Mouse (Mus musculus) stomach, embryonic 14.5 days (tissue): ENCODE data around the gene Olfm2. TPM values are rescaled to one million over a fixed set of nuclear protein-coding genes. Genes with fewer than 3 reads are reported as not detected.

Source experiments
- ATAC-seq: fragments of 200-750 bp; cut with Nextera tagmentation; 2 replicates; pipeline ENCODE4 v1.8.0; 2017; ENCODE audit warnings: low read depth, moderate TSS enrichment; ENCODE audit not compliant: insufficient number of reproducible peaks, insufficient read depth, low FRiP score
- H3K27ac ChIP-seq: fragments of 300-500 bp; sonication (generic); 2 replicates; pipeline ENCODE4 v1.5.1; 2014; ENCODE audit warnings: mild to moderate bottlenecking, low read length, moderate library complexity, mixed read lengths
- H3K27me3 ChIP-seq: fragments of 300-500 bp; sonication (generic); 2 replicates; pipeline ENCODE4 v1.6.1; 2014; ENCODE audit warnings: low read length, control low read depth, mixed read lengths; ENCODE audit not compliant: control insufficient read depth, insufficient read depth
- H3K36me3 ChIP-seq: fragments of 300-500 bp; sonication (generic); 2 replicates; pipeline ENCODE4 v1.6.1; 2014; ENCODE audit warnings: mild to moderate bottlenecking, control low read depth, low read length, moderate library complexity, mixed read lengths; ENCODE audit not compliant: control insufficient read depth, insufficient read depth
- H3K4me1 ChIP-seq: fragments of 300-500 bp; sonication (generic); 2 replicates; pipeline ENCODE4 v1.6.1; 2014; ENCODE audit warnings: low read length, control low read depth, mixed read lengths; ENCODE audit not compliant: control insufficient read depth, insufficient read depth
- H3K4me2 ChIP-seq: fragments of 300-500 bp; sonication (generic); replicated peaks from 2 replicates; pipeline ENCODE4 v1.6.1; 2014; ENCODE audit warnings: low read depth, low read length, control low read depth
- H3K4me3 ChIP-seq: fragments of 300-500 bp; sonication (generic); 2 replicates; pipeline ENCODE4 v1.5.1; 2014; ENCODE audit warnings: low read depth, low read length, control low read depth
- H3K9ac ChIP-seq: fragments of 300-500 bp; sonication (generic); replicated peaks from 2 replicates; pipeline ENCODE4 v1.6.1; 2014; ENCODE audit warnings: low read depth, mild to moderate bottlenecking, control low read depth, low read length, moderate library complexity, mixed read lengths
- H3K9me3 ChIP-seq: fragments of 300-500 bp; sonication (generic); 2 replicates; pipeline ENCODE4 v1.6.1; 2016; ENCODE audit warnings: low read depth, low read length, control low read depth; ENCODE audit not compliant: control insufficient read depth
- WGBS: fragments of 180-500 bp; shearing (Covaris S2); extraction: QIAGEN DNeasy Blood & Tissue Kit; methylation state at CpG from one replicate; pipeline ENCODE4 v1.1.7; 2014; 5-methylcytosine and 5-hydroxymethylcytosine counted together
- polyA plus RNA-seq: library from polyadenylated mRNA; unstranded; fragments of >200 nt; fragmentation: Nextera tagmentation; extraction: Ambion mirVana; gene quantifications from 2 replicates; pipeline ENCODE4 v1.2.1, GENCODE M21; 2014

The Olfm2 gene
- polyA plus RNA-seq, 1 experiment from 2014 or later = 8.6 TPM

DNA sequence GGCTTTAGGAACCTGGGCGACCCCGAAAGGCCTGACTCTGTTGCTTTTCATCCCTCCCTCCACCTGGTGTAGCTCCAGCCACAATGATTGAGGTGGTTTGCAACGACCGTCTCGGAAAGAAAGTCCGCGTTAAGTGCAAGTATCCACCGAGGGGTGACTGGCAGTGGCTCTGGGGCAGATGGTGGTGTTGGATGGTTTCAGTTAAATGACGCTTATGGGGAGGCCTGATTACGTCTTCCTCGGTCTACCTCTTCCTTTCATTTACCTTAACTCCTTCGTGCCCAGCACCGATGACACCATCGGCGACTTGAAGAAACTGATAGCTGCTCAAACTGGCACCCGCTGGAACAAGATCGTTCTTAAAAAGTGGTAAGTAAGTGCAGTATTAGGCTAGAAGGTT is 101.0 kb downstream of the Olfm2 start:
- WGBS = 4% methylated on average over 17 of the region's 17 CpGs

GRCm38 (mm10) chr9:20644360-20645081 is 101.6 kb downstream of the Olfm2 start, which contains the start of gene Fbxl12:
Gene Fbxl12, minus strand, starts transcription at chr9:20644767.
- peak within 1 kb of the TSS; percentile 90 for H3K4me3 ChIP-seq
- WGBS = under 1% methylated on average over 43 of the region's 43 CpGs
- peaks cover 4% of the 10 kb centered on the region; the same call in 1 of the 2 replicates for H3K4me1 ChIP-seq
- peaks cover 15% of the 10 kb centered on the region; the same call in 1 of the 2 replicates for H3K36me3 ChIP-seq
- no peaks in the 10 kb centered on the region for H3K9me3 ChIP-seq
- ATAC-seq = no peak
- peak within 1 kb of the TSS; percentile 77 for H3K9ac ChIP-seq
- peak within 1 kb of the TSS; percentile 96; the same call in 1 of the 2 replicates for H3K27ac ChIP-seq
- H3K27me3 ChIP-seq = no peaks in the 10 kb centered on the region
- H3K4me2 ChIP-seq = peak within 1 kb of the TSS; percentile 100

More for the DNA sequence above, 101.0 kb downstream of the Olfm2 start:
- no peaks in the 10 kb centered on the region for H3K27me3 ChIP-seq
- H3K27ac ChIP-seq = peak overlapping the region; percentile 96; the same call in 1 of the 2 replicates
- peaks cover 15% of the 10 kb centered on the region; the same call in 1 of the 2 replicates for H3K36me3 ChIP-seq
- H3K9me3 ChIP-seq = no peaks in the 10 kb centered on the region
- H3K4me3 ChIP-seq = peak overlapping the region; percentile 90
- H3K9ac ChIP-seq = peak overlapping the region; percentile 77
- ATAC-seq = no peak
- peak overlapping the region; percentile 100 for H3K4me2 ChIP-seq
- peaks cover 4% of the 10 kb centered on the region; the same call in 1 of the 2 replicates for H3K4me1 ChIP-seq

- H3K36me3 ChIP-seq = peaks cover 15% of the 10 kb centered on the region; the same call in 1 of the 2 replicates
- peak overlapping the region; percentile 77; the same call in 1 of the 2 replicates for H3K9ac ChIP-seq
- H3K4me1 ChIP-seq = peaks cover 4% of the 10 kb centered on the region; the same call in 1 of the 2 replicates
- WGBS = 8% methylated on average over 13 of the region's 13 CpGs
- ATAC-seq = no peak
- H3K9me3 ChIP-seq = no peaks in the 10 kb centered on the region
- H3K27ac ChIP-seq = peak overlapping the region; percentile 96; the same call in 1 of the 2 replicates
- H3K4me3 ChIP-seq = peak overlapping the region; percentile 90
- no peaks in the 10 kb centered on the region for H3K27me3 ChIP-seq
- peak overlapping the region; percentile 100 for H3K4me2 ChIP-seq
Measured at GRCm38 (mm10) chr9:20643781-20644180, 102.4 kb downstream of the Olfm2 start.

DNA sequence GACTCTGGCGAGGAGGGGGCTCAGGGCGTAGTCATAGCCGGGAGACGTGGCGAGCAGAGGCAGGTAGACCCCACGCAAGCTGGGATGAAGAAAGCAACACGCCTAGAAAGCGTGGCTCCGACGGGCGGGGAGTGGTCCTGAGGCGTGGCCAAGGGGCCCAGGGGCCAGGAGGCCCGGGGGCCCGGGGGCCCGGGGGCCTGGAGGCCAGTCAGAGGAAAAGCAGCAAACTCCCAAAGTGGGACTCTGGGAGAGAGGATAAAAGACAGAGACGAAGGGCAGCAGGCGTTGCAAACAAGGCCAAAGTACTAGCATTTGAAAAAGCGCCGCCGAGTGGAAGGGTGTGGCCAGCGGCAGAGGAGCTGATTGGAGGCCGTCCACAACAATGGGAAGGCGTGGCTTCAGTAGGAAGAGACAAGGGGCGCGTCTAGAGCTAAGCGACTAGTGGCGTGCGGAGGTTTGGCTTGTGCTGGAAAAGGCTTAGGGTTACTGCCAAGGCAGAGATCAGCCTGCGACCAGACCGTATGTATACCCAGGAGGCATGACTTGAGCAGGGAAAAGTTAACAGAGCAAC is 103.2 kb downstream of the Olfm2 start:
- H3K36me3 ChIP-seq = peaks cover 16% of the 10 kb centered on the region
- under 1% methylated on average over 30 of the region's 30 CpGs for WGBS
- peak overlapping the region; percentile 90 for H3K4me3 ChIP-seq
- H3K4me2 ChIP-seq = peak overlapping the region; percentile 100
- peak overlapping the region; percentile 96 for H3K27ac ChIP-seq
- ATAC-seq = peak; percentile 81
- peaks cover 4% of the 10 kb centered on the region; the same call in 1 of the 2 replicates for H3K4me1 ChIP-seq
- H3K9ac ChIP-seq = peak overlapping the region; percentile 77
- H3K9me3 ChIP-seq = no peaks in the 10 kb centered on the region
- no peaks in the 10 kb centered on the region for H3K27me3 ChIP-seq

- WGBS = under 1% methylated on average over 51 of the region's 51 CpGs
- Histone ChIP-seq H3K27ac (peak within 1 kb of the TSS; percentile 96), H3K9me3 (no peaks in the 10 kb centered on the region), H3K36me3 (peaks cover 19% of the 10 kb centered on the region), H3K27me3 (no peaks in the 10 kb centered on the region), H3K4me1 (peaks cover 4% of the 10 kb centered on the region; the same call in 1 of the 2 replicates), H3K9ac (peak within 1 kb of the TSS; percentile 90), H3K4me3 (peak within 1 kb of the TSS; percentile 90), H3K4me2 (peak within 1 kb of the TSS; percentile 100)
- peak; percentile 94 for ATAC-seq
Measured at GRCm38 (mm10) chr9:20642101-20642895, 103.9 kb downstream of the Olfm2 start, which contains the start of gene Ubl5. Gene Ubl5, plus strand, starts transcription at chr9:20642878.

DNA sequence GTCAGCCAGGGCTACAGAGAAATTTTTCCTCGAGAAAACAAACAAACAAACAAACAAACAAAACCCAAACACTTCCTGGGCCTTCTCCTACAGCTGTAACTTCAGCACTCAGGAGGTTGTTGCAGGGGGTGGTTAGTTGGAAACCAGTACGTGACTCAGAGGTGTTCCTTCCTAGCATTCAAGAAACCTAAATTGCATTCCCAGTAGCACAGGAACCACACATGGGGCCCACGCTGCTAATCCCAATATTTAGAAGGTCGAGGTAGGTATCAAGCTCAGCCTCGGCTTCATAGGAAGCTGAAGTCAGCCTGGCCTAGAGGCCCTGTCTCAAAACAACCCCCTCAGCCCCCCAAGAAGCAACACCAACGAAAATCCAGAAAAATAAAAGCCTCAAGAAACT is 104.6 kb downstream of the Olfm2 start:
- Histone ChIP-seq H3K4me1 (peaks cover 4% of the 10 kb centered on the region; the same call in 1 of the 2 replicates), H3K9me3 (no peaks in the 10 kb centered on the region), H3K36me3 (peaks cover 16% of the 10 kb centered on the region), H3K27ac (no peak overlapping the region), H3K4me3 (peak overlapping the region; percentile 90), H3K9ac (peak overlapping the region; percentile 90; the same call in 1 of the 2 replicates), H3K4me2 (peak overlapping the region; percentile 100), H3K27me3 (no peaks in the 10 kb centered on the region)
- 17% methylated on average over 6 of the region's 6 CpGs for WGBS
- no peak for ATAC-seq

- peaks cover 13% of the 10 kb centered on the region for H3K36me3 ChIP-seq
- H3K9me3 ChIP-seq = no peaks in the 10 kb centered on the region
- peaks cover 4% of the 10 kb centered on the region; the same call in 1 of the 2 replicates for H3K4me1 ChIP-seq
- H3K9ac ChIP-seq = no peak overlapping the region
- ATAC-seq = no peak
- H3K4me3 ChIP-seq = no peak overlapping the region
- no peaks in the 10 kb centered on the region for H3K27me3 ChIP-seq
- H3K4me2 ChIP-seq = no peak overlapping the region
- 91% methylated on average over 4 of the region's 4 CpGs for WGBS
- H3K27ac ChIP-seq = no peak overlapping the region
Measured at GRCm38 (mm10) chr9:20639486-20639885, 106.7 kb downstream of the Olfm2 start.

GRCm38 (mm10) chr9:20638552-20638951 is 107.6 kb downstream of the Olfm2 start:
- Histone ChIP-seq H3K27ac (no peak overlapping the region), H3K36me3 (peaks cover 13% of the 10 kb centered on the region), H3K4me1 (peaks cover 4% of the 10 kb centered on the region; the same call in 1 of the 2 replicates), H3K4me3 (no peak overlapping the region), H3K9ac (no peak overlapping the region), H3K27me3 (no peaks in the 10 kb centered on the region), H3K9me3 (no peaks in the 10 kb centered on the region), H3K4me2 (no peak overlapping the region)
- 93% methylated on average over 19 of the region's 19 CpGs for WGBS
- ATAC-seq = no peak
